Mouse (Mus musculus) frontal cortex, adult (tissue): ENCODE data around the gene Rhov.

Experiments used
- ATAC-seq: cut with Nextera tagmentation; 2 replicates; pipeline ENCODE4 v1.9.2; 2017; ENCODE audit warnings: mild to moderate bottlenecking, moderate library complexity, mixed read lengths; ENCODE audit not compliant: low TSS enrichment

Rhov gene

GRCm38 (mm10) chr2:119292281-119292680, 21.2 kb upstream of the Rhov start:
- ATAC-seq, result no peak

GRCm38 (mm10) chr2:119289014-119289416, 17.9 kb upstream of the Rhov start:
- 0 out of 2 replicates have a peak, but pooled peaks have one; percentile 13 for ATAC-seq

- ATAC-seq, result peak; percentile 94
These were observed 17.3 kb upstream of the Rhov start, which contains the start of gene Vps18 for GRCm38 (mm10) chr2:119288270-119288882. TSS of gene Vps18 (plus strand) at chr2:119288740.

DNA sequence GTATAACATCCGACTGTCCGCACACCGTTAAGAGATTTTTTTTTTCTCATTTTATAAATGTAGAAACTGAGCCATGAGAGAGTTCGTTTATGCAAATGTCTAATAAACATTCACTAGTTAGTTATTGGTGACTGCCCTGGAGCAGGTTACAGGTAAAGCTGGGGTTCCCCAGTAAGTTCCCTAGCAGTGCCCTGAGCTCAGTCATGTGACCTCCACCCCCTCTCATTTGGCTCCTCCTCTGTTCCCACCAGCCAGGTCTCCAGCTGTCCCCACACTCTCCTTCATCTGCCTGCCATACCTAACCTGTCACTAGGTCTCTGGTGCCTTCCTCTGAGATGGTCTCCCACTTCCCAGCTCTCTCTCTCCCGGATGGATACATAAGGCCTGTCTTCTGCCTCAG, 16.3 kb upstream of the Rhov start:
- ATAC-seq, result no peak

DNA sequence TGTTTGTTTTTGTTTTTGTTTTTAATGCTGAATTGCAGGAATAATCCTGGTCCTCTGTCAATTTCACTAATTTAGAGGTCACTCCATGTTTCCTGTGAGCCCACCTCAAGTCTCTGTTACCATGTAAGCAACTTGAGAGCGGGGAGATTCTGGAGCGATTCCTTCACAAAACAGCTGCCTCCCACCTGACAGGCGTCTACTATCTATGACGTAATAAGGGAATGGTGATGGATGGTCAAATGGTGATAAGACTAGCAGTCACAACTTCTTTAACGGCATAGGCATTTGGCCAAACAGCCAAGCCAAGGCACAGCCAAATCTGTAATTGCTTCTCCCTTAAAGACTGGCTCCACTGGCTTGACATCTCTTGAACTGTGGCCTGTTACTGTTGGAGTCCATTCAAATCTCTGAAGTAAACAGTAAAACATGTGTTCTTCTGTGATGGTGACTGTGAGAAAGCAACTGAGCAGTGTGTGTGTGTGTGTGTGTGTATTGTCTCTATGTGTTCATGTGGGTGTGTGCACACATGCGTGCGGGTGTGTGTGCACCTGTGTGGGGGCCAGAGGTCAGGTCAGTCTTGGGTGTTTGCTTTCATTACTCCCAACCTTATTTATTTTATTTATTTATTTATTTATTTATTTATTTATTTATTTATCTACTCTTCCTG, 11.0 kb upstream of the Rhov start:
- no peak for ATAC-seq

- ATAC-seq, result no peak
These were observed 6.7 kb upstream of the Rhov start for GRCm38 (mm10) chr2:119277810-119278209.

GRCm38 (mm10) chr2:119276926-119277325, 5.9 kb upstream of the Rhov start:
- no peak for ATAC-seq

DNA sequence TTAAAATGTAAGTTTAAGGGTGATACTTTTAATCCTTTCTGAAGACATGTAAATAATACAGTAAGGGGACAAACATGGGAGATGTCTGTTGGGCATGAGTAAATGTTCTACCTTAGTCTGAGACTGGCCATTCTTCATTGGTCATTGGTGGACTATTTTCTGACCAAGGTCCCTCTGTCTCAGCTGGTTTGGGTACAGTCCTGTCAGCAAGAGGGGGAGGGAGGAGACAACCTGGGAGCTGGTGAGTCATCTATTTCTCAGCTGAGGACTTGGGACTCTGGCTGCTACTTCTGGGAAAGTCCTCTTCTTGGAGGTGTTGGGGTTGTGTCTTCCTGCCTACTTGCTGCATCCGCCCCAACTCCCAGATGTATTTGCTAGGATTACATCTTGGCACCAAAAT, 3.1 kb upstream of the Rhov start:
- ATAC-seq, result no peak

- no peak for ATAC-seq
These were observed 808 bp downstream of the Rhov start for GRCm38 (mm10) chr2:119270286-119270642.

DNA sequence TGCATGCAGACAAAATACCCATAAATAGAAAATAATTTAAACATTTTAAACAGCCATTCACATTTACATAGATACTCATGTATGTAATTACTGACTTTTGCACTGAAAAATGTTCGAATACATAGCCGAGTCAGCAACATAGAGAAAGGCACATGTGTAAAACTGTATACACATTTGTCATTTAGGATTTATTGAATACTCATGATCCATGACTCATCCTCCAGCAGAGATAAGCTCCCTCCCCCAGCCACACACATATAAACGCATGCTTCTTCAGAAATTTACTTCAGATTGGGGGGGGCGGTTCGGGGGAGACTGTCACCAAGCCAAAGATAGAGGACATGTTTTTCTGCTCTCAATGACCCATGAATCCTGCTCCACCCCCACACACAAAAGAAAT, 7.3 kb downstream of the Rhov start:
- ATAC-seq, result no peak

DNA sequence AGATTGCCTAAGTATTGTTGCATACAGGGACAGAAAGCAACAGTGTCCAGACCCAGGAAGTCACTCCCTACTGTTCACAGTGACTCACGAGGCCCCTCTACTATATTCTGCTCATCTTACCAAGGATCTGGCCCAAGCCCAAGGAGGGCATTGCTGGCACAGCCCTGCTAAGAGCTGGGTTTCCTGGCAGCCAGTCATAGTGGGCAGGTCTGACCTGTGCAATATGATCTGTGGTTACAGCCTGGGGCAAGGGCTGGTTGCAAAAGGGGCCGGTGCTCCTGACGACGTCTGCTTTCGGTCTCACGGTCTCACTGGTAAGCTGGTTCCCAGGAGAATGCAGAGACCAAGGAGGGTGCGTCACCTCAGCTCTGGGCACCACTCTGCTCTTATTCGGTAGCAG, 8.1 kb downstream of the Rhov start:
- no peak for ATAC-seq

DNA sequence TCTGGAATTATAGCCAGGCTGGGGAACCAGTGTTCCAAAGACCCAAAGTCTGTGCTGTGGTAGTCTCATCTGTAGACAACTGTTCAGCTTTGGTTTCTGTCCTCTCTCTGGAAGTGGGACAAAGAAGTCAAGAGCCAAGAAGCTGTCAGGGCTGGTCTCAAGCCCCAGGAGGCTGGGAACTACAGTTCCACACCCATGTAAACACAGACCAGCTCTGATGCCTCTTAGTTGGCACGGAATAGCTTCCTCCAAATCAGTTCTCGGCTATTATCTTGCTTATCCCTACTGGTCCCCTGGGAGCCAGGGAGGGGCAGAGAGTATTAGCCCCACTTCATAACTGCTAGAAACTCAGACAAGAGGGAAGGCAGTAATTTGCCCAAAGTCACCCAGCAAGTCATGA, 9.7 kb downstream of the Rhov start:
- ATAC-seq, result no peak

- no peak for ATAC-seq
These were observed 10.6 kb downstream of the Rhov start for GRCm38 (mm10) chr2:119260518-119260917.

- no peak for ATAC-seq
These were observed 16.1 kb downstream of the Rhov start for GRCm38 (mm10) chr2:119254976-119255375.

DNA sequence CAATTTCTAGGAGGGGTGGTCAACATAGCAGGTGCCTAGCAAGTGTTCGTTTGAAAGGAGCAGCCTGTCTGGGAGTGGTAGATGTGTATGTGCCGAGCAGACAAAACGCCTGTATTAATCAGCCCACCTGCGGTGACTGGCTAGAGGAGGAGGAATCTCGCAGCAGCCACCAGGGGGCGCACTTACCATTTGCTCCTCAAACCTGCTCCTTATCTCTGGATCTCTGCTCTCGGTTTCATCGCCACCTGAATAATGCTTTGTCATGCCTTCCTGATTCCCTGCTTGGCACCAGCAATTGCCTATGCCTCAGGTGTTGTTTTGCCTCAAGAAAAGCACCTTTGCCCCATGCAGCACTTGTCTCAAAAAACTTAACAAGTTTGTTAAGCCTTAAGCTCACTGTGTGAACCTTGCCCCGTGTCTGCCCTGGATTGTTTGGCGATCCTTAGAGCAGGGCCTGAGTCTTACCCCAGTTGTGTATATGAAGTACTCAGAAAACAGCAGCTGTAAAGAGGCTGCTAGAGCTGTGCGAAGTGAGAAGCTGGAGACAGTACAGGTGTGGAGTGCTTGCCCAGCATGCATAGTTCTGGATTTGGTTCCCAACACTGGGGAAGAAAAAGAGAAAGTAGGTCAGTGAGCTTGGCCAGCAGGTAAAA, 20.1 kb downstream of the Rhov start:
- peak; percentile 90 for ATAC-seq

DNA sequence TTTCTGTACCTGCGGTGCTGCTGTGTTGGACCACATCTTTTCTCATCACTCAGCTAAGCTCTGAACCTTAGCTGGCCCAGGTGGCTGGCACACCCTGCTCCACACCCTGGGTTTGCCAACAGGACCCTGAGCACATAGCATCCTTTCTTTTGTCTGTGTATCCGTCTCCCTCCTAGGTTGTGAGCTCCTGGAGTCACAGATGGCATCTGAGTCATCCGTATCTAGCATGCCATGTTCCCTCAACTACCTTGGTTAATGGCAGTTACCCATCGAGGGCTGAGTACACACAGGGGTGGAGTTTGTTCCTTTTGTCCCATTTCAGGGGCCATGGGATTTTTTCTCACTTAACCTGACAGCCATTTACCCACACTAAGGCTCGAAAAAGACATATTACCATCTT, 20.7 kb downstream of the Rhov start:
- peak; percentile 24; the same call in 1 of the 2 replicates for ATAC-seq

DNA sequence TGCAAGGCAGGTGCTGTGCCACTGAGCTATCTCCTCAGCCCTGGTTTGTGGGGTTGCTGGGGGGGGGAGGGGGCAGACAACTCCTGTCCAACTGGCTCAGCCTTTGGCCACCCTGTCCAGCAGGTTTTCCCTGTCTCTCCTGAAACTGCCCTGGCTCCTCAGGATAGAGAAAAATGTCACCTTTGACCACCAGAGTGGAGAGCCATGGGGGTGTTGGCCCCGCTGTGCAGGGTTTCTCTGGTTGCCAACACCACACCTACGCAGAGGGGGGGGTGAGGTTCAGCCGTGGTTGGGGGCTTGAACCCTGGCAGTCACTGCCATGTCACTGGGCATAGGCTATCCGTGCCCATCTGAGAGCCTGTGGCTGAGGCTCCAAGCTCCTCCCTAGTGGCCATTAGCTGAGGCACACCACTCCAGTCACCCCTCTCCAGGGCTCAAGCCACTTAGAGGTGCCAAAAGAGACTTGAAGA, 21.4 kb downstream of the Rhov start:
- no peak for ATAC-seq

DNA sequence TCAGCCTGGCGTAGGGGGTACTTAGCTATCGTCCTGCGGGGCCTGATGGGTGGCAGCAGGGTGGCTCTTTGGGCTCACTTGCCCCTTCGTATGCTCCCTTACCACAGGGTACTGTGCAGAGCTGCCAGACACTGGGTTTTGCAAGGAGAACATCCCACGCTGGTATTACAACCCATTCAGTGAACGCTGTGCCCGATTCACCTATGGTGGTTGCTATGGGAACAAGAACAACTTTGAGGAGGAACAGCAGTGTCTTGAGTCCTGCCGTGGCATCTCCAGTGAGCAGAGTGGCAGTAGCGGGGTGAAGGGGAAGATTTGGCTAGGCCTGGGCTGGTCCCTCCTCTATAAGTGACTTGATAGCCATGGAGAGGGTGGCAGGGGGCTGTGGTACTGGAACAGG, 23.2 kb downstream of the Rhov start:
- no peak for ATAC-seq

- ATAC-seq, result no peak
These were observed 25.8 kb downstream of the Rhov start for GRCm38 (mm10) chr2:119245246-119245645.

- ATAC-seq, result no peak
These were observed 28.5 kb downstream of the Rhov start for GRCm38 (mm10) chr2:119242548-119242947.

DNA sequence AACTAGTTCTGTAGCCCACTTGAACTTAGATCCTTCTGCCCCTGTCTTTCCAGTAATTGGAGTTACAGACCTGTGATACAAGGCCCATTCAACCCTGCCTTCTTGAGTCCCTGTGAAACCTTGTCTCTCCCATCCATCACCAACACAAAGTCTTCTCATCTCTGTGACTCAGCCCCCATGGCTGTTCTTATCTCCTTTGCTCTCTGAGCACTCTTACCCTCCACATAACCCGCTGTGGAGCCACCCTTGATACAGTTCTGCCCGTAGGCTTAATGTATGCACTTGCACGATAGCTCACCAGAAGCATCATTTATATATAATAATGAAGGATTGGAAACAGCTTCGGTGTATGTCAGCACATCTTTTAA, 30.3 kb downstream of the Rhov start:
- no peak for ATAC-seq

DNA sequence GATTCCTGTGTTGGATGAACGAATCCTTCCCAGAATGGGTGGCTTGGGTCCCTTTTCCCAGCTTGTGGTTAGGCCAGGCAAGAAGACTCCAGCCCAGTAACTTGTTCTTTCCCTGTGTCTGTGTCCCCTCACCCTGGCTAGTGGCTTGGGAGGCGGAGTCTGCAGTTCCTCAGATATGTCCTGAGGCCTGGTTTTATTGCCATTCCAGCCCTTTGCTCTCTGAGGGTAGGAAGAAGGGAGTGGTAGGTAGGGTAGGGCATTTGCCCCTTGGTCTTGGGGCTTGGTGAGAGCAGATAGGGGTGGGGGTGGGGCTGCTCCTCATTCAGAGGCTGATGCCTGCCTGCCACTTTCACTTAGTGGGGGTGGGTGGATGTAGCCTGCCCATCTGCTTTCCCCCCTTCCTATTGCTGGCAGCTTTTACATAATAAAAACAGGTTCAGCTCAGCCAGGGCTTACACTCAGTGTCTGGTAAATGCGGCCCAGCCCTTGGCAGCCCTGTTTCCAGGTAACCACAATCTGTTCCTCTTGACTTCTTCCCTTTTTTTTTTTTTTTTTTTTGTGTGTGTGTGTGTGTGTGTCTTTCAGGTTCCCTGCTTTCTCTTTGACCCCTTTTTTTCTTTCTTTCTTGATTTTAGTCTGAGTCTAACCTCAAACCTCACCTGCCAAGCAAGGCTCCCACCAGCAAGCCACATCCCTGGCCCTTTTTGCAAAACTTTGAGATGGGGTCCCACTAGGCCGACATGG, 30.8 kb downstream of the Rhov start:
- no peak for ATAC-seq

DNA sequence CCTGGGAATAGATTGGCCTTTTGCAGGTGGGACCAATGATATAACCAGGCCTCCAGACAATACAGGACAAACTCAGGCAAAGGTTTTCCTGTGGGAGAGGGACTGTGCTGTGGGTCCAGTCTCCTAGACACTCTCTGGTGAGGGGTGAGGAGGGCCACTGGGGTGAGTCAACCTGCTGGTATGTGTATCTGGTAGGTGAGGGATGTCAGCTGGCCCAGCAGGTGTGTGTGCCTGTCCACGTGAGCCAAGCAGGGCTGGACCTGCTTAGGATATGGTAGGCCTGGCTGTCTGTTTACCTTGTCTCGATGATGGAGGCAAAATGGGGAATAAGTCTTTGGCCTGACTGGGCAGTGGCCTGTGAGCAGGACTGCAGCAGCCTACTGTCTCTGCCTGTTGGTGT, 32.4 kb downstream of the Rhov start:
- no peak for ATAC-seq
